Mouse (Mus musculus) testis, postnatal 14 days (tissue): ENCODE results near the gene Gmip.

Source experiments
- DNase-seq: peaks from one replicate; pipeline ENCODE4 v3.0.0; 2021; ENCODE audit warnings: low spot score

Gene Gmip

GRCm38 (mm10) chr8:69863387-69864020 lies 55.0 kb downstream of the Gmip start:
- DNase-seq = no peak

DNA sequence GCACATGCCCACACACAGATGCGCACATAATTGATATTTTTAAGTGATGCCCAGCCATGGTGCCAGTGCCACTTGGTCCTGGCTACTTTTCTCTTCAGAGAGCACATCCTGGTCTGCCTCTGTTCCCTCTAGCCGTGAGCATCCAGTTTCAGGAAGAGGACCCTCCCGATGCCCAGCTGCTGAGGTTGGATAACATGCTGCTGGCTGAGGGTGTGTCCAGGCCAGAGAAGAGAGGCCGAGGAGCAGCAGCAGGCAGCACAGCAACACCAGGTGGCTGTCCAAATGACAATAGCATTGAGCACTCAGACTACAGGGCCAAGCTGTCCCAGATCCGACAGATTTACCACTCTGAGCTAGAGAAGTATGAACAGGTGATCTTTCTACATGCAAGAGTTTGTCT lies 55.7 kb downstream of the Gmip start:
- no peak for DNase-seq

DNA sequence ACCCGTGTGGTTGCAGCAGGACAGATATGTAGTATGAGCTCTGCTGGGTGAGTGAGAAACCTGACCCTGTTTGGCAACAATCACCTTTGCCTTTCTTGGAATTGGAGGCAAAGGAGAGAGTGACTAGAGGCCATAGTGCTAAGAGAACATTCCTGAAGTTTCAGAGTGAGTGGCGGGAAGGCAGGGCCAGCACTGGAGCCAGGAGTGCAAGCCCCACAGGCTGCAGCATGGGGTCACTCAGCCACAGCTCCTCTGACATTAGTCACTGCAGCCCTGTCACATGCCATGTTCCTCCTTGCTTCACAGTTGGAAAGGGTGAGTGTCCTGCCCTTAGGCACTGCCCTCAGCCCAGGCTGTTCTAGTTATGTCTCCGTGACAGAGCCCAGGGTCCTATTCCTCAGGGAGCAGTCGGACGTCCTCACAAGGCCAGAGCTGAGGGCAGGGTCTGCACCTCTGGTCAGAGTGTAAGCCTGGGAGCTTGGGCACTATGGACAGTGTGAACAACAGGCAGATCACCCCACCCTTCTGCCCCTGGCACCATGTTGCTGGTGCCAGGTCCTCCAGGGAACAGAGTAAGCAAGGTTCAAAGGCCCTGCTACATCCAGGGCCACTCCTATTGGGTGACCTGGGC lies 59.3 kb downstream of the Gmip start:
- DNase-seq = no peak

GRCm38 (mm10) chr8:69870003-69870765 lies 61.7 kb downstream of the Gmip start:
- DNase-seq = no peak

- no peak for DNase-seq
These were observed 62.4 kb downstream of the Gmip start for GRCm38 (mm10) chr8:69870907-69871306.
